Mouse (Mus musculus): ENCODE data around the gene Irs2.

The Irs2 gene

DNA sequence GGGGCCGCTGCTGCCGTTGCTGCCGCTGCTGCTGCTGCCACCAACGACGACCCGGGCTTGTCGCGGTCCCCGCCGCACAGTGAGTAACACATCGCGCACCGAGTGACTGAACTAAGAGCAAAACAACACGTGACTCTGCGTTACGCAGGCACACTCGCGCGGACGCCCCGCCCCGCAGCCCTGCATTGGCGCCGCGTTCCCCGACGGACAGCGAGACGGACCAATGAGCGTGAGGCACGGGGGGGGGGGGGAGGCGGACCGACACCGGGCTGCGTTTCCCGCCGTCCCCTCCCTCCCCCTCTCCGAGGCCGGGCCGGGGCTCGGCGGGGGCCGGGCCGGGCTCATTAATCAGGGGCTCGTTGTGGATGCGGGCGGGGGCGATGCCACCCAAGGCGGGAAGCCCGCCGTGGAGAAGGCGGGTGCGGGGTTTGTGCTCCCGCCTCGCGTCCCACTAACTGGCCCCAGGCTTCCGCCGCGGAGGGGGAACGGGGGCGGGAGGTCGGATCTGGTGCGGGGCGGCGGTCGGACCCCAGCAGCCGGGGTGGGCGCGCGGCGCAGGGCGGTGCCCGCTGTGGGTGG is 673 bp upstream of the Irs2 start:
- DNase-seq, result peak; percentile 96 to 98

DNA sequence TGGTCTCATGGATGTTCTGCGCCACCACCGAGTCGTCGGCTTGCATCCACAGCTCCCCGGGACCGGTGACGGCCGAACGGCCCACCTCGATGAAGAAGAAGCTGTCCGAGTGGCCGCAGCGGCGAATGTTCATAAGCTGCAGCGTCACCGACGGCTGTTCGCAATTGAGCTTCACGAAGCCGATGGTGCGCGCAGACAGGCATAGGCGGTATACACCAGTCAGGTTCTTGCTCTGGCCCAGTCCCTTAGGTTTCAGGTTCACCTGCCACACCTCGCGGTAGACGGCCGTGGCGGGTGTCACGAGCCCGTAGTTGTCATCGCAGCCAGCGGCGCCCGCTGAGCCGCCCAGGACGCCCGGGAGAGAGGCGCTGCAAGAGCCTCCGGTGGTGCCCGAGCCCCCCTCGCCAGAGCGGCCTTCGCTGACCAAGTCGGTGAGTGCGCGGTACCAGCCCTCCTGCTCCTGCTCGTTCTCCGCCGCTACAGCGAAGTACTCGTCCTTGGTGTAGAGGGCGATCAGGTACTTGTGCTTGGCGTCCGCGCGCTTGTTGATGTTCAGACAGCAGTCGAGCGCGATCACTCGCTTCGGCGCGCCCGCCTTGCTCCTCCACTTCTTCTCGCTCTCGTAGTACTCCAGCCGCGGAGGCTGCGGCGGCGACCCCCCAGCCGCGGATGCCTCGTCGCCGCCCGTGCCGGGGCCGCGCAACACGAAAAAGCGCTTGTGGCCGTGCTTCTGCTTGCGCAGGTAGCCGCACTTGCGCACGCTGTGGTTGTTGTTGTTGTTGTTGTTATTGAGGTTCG is 478 bp downstream of the Irs2 start:
- peak; percentile 63 to 64 for DNase-seq

- DNase-seq, result peak; percentile 91 to 92
These were observed 1.2 kb downstream of the Irs2 start for GRCm38 (mm10) chr8:11007001-11007580.

- no peak for DNase-seq
These were observed 2.0 kb downstream of the Irs2 start for GRCm38 (mm10) chr8:11006276-11006630.

DNA sequence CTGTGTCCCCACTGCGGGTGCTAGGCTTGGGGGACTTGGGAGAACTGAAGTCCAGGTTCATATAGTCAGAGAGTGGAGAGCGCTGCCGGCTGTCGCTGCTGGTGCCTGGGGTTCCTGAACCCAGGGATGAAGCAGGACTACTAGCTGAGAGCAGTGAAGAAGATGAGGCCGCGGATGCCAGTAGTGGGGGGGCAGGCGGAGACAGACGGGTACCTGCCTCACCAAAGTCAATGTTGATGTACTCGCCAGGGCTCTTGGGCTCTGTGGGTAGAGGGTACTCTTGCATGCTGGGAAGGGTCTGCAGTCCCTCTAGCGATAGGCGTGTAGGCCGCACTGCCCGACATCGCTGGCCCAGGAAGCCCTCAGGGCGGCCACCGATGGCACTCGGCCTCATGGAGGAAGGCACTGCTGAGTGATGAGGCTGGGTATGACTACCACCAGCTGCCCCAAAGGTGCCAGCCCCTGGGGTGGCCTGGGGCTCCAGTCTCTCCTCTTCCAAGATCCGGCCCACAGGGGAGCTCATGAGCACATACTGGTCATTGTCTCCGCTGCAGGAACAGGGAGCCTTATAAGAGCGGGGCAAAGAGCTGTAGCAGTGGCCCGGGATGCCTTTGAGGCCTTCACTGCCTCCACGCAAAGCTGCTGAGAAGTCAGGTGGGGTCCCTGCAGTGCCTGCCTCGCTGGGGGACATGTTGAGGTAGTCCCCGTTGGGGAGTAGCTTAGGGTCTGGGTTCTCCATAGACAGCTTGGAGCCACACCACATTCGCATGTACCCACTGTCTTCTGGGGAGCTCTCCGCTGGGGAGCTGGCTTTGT is 2.6 kb downstream of the Irs2 start:
- DNase-seq, result peak in 1 of 2 experiments; percentile 17

- DNase-seq, result no peak
These were observed 3.3 kb downstream of the Irs2 start for GRCm38 (mm10) chr8:11004781-11005459.

GRCm38 (mm10) chr8:11003917-11004470 is 4.3 kb downstream of the Irs2 start:
- no peak for DNase-seq

- DNase-seq, result no peak
These were observed 5.0 kb downstream of the Irs2 start for GRCm38 (mm10) chr8:11003253-11003652.

DNA sequence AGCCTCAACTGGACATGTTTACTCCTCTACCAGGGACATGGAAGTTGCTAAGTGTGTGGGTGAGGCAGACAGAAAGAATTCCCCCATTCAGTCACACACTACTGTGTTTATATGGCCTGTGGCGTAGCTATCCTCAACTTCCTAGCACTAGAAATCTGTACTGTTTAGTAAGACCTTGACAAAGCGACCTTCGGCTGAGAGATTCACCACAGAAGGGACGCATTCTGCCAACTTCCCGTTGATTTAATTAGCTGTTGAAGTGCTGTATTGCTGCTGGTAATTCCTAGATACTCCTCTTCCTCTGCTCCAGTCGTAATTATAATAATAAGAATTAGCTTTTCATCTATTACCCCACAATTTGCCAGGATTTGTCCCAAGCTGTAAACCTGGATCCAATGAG is 5.4 kb downstream of the Irs2 start:
- peak in 1 of 2 experiments; percentile 21 for DNase-seq

DNA sequence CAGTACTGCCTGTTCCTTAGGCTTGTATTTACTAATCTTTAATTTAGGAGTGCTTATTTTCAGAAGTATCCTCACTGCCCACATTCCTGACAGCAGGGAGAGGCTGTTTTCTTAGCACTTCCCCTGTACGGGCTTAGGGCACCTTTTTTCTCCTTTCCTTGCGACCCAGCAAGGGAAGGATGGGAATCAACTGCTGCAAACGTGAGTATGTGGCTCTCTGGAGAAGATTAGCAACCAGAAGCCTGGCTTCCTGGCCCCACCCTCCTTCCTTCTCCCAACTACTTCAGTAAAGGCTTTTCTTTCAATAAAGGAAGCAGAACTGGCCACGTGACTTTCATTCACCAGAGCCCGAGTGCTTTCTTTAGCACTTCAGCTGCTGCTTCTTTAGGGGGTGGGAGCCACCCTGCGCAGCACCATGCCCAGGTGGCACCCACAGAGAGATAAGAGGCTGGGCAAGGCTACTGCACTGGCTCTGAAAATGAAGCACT is 7.2 kb downstream of the Irs2 start:
- peak; percentile 51 to 70 for DNase-seq

DNA sequence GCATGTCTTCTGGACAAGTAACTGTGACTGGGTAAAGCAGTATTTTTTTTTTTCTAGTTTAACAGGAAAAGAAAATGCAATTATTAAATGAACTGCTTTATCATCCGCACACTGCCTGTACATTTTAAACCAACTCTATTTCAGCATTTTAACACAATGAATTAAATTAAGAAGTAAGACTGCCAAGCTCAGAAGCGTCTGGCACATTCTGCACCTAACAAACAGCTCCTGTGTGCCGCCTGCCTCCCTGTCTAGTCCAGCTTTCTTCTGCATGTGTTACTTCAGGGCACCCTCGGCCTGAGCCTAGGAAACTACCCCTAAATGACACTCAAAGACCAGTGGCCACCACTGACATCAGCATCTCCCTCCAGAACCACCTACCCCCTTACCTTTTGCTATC is 8.7 kb downstream of the Irs2 start:
- DNase-seq, result no peak

DNA sequence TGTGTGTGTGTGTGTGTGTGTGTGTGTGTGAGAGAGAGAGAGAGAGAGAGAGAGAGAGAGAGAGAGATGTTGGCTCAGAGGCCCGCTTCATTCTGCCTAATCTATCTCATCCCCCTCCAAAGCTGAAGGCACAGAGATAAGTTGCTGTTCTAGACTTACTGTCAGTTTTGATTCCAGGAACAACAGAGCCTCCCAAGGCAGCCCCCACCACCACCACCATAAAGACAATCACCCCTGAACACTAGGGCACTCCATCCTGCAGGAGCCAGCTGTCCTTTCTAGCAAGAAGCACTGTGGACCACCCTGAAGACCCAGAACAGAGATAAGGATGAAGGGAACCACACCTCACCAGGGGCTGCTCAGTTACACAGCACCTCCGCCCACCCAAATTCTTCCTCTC is 12.0 kb downstream of the Irs2 start:
- no peak for DNase-seq

DNA sequence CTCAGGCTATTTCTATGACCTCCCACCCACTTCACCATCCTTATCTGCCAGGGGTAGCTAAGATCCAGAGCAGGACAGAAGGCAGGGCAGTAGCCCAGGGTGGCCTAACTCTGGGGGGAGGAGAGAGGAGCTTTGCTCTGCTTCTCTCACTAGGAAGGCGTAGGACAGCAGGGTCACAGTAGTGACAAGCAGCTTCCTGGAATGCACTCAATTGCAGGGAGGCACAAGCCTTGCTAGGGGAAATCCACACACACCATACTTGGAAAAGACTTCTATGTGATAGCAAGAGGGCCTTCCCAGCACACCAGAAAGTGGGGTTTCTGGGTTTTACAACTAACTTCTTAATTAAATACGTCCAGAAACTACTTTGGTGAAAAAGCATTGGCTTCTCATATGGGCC is 12.5 kb downstream of the Irs2 start:
- no peak for DNase-seq

GRCm38 (mm10) chr8:10994390-10994954 is 13.8 kb downstream of the Irs2 start:
- no peak for DNase-seq

DNA sequence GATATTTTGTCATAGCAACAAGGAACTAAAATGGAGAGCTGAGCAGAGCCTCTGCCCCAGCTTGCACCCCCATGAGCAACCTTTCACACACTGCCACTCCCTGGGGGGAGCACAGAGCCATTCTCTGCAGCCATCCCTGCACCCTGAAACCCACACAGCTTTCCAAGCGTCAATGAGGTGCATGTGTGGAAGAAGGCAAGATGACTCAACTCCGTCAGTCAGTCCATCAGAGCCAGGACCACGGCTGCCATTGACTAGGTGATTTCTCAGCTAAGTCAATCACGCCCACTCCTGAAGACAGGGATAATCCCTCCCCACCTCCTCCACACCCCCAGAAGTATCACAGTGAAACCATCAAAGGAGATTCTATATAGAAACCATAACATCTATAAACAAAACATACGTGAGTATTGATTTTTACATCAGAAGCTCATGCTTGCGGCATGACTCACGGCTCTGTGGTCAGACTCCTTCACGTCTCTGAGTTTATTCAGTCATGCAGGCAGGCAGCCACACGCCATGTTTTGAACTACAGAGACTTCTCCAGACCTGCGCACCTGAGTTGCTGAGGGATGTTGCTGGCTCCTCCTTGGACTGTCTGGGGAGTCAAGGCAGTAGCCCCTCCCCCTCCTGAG is 14.6 kb downstream of the Irs2 start:
- DNase-seq, result no peak

GRCm38 (mm10) chr8:10992081-10992480 is 16.2 kb downstream of the Irs2 start:
- DNase-seq, result no peak

- no peak for DNase-seq
These were observed 16.9 kb downstream of the Irs2 start for GRCm38 (mm10) chr8:10991323-10991722.

DNA sequence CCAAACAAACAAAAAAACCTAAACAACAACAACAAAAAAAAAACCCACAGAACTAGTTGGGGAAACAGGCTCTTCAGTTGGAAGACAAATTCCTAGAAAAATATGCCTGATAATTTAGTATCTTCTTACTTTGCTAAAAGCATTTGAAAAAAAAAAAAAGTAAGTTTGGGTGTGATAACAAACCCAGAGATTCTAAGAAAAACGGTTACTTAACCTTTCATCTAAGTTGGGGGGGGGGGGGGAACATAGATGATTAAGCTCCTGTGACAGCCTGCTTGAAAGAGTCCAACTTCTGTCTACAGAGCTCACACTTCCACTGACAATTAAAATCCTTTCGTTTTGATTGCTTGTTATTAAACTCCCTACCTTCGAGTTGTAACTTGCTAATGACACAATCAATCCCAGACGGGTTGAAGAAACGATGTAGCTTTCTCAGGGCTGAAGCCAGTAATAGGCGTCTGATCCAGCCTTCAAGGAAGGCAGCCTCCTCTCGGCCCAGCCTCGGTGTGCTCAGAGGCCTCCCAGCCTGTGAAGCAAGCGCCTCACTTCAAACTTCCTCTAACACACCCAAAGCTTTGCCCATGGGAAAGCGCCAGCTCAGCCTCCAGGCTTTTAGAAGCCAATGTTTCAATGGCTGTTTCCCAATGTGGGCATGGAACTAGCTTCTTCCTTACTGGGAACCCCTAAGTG is 17.7 kb downstream of the Irs2 start:
- DNase-seq, result peak; percentile 52 to 54

GRCm38 (mm10) chr8:10989946-10990345 is 18.3 kb downstream of the Irs2 start:
- no peak for DNase-seq

DNA sequence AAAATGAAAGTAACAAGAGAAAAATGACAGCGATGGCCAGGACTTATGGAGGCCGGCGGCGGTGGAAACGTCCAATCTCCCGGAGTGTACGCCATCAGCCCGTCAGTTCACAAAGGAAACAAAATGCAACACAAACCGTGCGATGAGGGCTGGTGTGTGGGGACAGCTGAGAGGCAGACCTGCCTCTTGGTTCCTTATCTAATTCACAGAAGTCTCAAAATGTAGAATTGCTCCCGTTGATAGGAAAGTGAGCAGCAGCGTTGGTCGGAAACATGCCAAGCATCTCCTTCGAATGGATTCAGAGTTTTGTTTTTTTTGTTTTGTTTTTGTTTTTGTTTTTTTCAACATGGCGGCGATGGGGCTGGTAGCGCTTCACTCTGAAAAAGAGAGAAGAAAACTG is 21.6 kb downstream of the Irs2 start:
- DNase-seq, result no peak

GRCm38 (mm10) chr8:10985064-10985463 is 23.2 kb downstream of the Irs2 start:
- no peak for DNase-seq
